Mouse (Mus musculus): Measurements from ENCODE around the gene Nod2.

Gene Nod2

DNA sequence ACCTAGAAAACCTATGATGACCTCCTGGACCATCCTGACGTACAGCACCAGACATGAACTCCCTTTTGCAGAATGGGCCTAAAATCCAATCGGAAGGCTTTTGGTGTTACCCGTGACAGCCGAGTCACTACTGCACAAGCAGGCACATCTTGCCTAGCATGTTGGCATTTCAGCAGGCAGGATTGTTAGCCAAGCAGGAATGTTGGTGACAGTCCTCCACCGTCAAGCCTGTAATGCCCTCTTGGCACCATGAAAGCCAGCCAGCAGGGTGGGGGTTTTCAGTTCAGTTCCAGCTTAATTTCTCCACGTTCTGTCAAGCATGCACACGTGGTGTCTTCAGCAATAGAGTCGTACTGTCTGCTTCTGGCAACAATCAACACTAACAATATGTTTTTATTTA is 30.0 kb downstream of the Nod2 start:
- DNase-seq (ENCODE audit: low read depth), result no peak

DNA sequence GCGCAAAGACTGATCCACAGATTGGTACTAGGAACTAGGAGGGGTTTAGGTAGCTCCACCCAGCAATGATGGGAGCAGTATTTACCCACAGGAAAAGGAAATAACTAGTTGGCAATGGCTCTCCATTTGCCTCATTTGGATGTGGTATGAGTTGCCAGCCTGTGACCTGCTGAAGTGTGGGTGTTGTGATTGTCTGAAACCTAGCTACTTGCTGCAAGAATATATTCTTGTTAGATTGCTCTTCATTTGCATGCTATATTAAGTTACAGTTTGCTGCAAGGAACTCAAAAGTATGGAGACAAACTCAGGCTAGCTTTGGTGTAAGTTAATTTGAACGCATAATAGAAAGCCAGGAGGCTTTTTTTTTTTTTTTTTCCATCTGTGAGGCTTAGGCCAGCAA is 33.5 kb downstream of the Nod2 start:
- DNase-seq (ENCODE audit: low read depth), result no peak

DNA sequence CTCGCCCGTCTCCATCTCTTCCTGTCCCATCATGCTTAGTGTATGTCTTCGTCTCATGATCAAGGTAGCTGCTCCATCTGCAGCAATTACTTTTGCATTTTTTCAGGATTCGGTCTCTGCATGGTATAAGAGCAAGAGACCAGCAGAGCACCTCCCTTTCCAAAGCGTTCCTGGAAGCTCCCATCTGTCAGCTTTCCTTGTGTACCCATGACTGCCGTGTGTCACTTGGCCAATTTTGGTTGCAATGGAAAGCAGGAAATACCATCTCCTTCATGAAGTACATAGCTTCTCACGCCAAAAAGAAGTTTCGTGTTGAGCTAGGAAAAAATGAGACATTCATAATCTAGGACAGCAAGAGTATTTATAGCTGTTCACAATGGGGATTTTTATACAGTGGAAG is 33.9 kb downstream of the Nod2 start:
- no peak for DNase-seq (ENCODE audit: low read depth)

- DNase-seq (ENCODE audit: low read depth), result no peak
Observed at GRCm38 (mm10) chr8:88683656-88684289, 36.7 kb downstream of the Nod2 start.

DNA sequence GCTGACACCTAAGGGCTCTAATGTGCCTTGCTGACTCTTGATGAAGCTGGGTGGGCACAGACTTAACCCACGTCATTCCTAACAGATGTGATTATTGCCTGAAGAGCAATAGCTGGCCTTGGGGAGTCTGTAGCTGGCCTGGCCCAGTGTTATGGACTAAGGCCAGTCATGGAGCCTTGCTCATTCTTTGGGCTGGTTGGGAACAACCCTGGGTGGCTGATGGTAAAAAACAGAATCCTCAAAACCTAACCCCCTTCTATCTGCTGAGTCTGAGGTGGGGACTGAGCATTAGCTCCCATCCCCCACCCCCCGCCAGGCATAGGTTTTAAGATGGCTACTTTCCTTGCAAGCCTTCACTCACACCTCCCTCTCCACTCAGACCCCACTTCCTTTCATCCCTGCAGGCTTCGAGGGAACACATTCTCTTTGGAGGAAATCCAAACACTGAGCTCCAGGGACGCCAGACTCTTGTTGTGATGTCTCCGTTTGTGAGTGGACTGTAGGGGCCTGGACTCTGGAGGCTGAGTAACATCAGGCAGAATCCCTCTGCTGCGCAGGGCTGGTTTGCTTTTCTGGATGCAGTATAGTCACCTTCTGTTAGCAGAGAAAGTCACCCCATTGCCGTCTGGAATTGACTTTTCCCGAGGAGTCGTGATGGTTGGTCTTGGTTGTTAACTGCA is 39.3 kb downstream of the Nod2 start:
- no peak for DNase-seq (ENCODE audit: low read depth)

DNA sequence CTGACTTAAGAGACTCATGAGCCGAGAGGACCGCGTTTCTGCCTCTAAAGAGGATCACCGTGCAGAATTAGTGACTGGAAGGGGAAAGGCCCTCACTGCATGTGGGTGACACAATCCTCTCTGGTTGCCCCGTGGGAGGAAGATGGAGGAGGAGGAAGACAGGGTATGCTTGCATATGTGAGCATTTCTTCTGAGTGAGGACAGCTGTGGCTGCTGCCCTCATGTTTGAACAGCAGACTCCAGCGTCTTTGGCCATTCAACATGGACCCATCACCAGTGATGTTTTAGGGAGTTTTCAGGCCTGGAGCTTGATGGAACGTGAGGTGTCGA is 39.8 kb downstream of the Nod2 start:
- DNase-seq (ENCODE audit: low read depth), result no peak

DNA sequence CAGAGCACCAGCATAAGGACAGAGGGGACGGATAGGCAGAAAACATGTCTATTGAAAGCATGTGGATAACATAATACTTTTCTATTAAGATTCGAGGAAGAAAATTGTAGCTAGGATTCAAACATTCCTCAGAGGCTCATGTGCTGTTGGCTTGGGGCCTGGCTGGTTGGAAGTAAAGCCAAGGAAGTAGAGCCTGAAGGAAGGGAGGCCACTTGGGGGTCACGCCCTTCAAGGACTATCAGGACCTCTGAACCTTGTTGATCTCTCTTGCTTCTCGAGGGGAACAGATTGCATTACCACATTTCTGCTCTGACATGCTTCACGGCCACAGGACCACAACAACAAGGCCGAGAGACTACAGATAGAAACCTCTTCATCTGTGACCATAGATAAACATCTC is 42.0 kb downstream of the Nod2 start:
- DNase-seq (ENCODE audit: low read depth), result no peak

DNA sequence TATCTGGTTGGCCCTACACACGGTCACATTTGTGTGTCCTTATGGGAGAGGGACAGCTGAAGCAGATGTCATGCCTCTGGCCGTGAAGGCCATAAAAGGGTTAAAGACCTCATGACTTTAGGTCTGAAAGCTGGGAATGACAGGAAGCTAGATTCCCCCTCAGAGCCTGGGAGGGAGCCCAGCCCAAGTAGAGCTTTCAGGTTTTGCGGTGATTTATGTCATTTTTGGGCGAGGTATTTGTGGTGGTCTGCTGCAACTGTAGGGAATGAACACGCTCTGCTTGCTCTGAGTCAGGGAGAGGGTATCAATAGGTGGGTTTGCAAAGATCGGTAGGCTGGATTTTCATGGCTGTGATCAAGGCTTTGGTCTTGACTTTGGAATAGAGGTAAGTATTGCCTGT is 42.8 kb downstream of the Nod2 start:
- DNase-seq (ENCODE audit: low read depth), result no peak

GRCm38 (mm10) chr8:88691342-88691948 is 44.3 kb downstream of the Nod2 start:
- DNase-seq (ENCODE audit: low read depth), result peak; percentile 78

DNA sequence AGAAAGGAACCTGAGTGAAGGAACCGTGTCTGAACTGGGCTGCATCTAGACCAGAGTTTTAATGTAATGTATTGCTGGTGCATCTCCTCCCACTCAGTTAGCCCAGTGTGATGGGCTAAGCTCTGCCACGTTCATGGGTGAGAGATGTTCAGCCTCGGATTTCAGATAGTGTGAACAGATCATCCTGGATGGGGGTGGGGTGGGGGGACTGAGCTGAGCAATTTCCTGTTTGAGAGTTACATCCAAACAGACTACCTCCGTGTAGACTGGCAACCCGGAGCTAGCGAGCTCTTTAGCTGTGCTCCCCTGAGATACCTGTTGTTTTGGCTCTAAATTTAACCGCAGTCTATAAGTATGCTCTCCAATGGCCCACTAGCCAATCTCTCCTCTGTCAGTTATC is 44.8 kb downstream of the Nod2 start:
- peak; percentile 83 for DNase-seq (ENCODE audit: low read depth)

- DNase-seq (ENCODE audit: low read depth), result peak; percentile 49
Observed at GRCm38 (mm10) chr8:88692866-88693265, 45.8 kb downstream of the Nod2 start.

DNA sequence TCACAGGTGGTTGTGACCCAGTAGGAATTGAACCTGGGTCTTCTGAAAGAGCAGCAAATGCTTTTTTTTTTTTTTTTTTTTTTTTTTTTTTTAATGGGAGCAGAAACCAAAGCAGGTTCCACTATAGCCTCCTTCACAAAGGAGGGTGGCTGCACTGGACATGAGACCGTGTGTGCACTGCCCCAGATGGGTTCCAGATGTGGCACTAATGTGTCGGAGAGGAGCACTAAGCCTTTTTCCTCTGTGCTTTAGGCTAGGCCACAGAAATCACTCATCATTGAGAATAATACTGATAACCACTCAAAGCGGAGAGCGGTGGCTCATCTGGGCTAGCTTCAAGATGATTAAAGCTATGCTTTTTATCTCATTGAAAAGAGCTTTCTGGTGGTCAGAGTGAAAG is 46.3 kb downstream of the Nod2 start:
- DNase-seq (ENCODE audit: low read depth), result no peak

GRCm38 (mm10) chr8:88694291-88694690 is 47.2 kb downstream of the Nod2 start:
- DNase-seq (ENCODE audit: low read depth), result peak; percentile 74

DNA sequence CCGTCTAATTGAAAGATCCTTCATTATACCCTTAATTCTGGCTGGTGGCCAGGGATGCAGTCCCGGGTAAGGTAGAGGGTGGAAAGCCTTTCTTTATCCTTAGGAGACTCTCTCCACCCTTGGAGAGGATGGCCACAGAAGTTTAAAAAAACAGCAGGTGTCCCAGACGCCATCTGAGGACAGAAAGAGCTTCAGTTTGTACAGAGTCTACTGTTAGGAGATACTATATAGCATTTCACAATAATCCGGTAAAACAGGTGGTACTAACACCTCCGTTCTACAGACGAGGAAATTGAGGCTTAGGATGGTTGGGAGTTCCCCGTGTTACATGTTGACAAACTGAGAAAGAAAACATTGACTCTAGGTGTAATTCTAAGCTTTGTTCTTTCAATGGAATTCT is 49.1 kb downstream of the Nod2 start:
- no peak for DNase-seq (ENCODE audit: low read depth)

GRCm38 (mm10) chr8:88696721-88697641 is 49.9 kb downstream of the Nod2 start, which contains the start of gene Cyld:
Cyld (plus strand) TSS chr8:88697028.
- peak; percentile 99 for DNase-seq (ENCODE audit: low read depth)

DNA sequence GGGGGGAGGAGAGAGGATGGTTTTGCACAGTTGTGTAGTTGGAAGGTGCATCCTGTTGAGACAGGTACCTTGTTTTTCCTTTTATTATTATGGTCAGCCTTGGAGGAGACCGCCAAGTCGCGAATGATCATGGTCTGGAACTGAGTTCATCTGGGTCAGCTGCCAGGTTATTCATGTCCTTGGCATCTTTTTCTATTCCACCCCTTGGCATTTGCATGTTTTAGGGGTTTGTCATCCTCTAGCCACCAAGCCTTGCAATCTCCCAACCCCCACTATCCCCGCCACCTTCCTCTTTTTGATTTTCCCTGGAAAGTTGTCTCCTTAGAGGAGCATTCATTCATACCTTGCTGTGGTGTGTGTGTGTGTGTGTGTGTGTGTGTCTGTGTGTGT is 50.5 kb downstream of the Nod2 start:
- no peak for DNase-seq (ENCODE audit: low read depth)

- DNase-seq (ENCODE audit: low read depth), result peak; percentile 44
Observed at GRCm38 (mm10) chr8:88698048-88698447, 50.9 kb downstream of the Nod2 start.

DNA sequence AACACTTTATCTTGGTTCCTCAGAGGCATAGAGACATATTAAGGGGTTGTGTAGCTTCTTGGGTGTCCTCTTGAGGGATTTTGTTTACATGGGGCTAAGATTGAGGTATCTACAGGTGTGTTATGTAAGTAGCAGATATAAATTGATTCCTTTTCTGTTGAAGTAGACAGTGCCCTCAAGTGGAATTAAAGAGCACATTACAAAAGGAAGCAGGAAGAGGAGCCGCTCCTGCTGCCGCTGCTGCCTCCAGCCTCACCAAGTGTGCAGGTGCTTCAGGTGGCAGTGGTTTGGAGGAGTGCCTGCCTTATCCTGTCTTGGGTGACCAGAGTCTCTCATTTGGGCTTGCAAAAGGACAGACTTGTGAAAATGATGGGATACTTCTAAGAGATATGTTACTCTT is 54.5 kb downstream of the Nod2 start:
- DNase-seq (ENCODE audit: low read depth), result peak; percentile 80

GRCm38 (mm10) chr8:88702816-88703215 is 55.7 kb downstream of the Nod2 start:
- no peak for DNase-seq (ENCODE audit: low read depth)

DNA sequence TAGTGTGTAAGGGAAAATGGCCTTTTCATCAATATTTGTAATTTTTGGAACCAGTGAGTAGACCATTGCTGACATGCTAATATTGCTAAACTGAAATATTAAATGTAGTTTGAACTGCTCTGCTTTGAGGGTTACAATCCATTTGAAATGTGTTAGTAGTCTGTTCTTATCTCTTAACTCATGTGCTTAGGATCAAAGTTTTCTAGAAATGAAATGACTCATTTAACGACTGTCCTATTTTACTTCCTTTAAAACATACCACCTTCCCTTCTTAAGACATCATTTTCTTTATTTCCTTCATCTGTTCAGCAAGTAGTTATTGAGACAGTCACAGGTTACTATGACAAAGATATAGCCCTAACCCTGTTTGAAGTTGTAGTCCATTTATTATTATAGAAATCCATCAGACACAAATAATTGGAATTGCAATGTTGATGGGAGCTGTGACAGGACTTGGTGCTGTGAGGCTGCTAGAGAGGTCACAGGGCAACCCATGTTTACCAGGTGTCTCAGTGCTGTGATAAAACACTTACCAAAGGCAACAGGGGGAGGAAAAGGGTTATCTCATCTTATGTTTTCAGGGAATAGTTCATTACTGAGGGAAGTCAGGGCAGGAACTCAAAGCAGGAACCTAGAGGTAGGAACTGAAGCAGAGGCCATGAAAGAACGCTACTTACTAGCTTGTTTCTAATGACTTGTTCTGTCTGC is 76.3 kb downstream of the Nod2 start:
- no peak for DNase-seq (ENCODE audit: low read depth)
